Mouse (Mus musculus): ENCODE measurements around the gene Glis3. TPM values are rescaled to one million over a fixed set of nuclear protein-coding genes. Genes with fewer than 3 reads are reported as not detected.

The Glis3 gene
- total RNA-seq, 2 experiments from 2014 or later, result 2.1 to 2.8 TPM

DNA sequence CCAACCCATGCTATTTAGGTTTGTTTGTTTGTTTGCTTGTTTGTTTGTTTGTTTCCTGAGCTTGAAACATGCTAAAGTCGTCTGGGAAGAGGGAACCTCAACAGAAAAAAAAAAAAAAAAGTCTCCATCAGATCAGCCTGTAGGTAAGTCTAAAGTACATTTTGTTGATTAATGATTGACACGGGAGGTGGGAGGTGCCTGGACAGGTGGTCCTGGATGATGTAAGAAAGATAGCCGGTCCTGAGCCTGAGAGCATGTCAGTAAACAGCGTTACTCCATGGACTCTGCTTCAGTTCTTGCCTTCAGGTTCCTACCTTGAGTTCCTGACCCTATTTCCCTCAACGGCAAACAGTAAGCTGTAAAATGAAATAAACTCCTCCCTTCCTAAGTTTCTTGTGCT, 444.3 kb downstream of the Glis3 start:
- DNase-seq, result no peak

DNA sequence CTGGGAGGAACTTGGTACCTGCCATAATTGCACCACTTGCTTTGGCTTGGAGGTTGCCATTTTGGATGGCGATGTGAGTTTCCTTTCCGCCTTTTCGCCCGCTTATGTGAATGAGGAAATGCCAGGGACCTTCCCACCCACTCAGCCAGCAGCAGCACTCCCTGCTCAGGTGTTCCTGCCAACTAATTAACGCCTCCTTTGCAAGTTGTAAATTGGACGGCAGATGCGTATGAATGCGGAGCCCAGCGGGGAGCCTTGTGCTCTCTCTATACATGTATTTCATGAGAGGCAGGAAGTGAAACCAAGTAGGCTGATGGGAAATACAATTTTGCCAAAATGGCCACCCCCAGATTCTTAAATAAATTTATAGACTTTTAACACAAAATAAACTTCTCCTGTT, 444.8 kb downstream of the Glis3 start:
- no peak for DNase-seq

DNA sequence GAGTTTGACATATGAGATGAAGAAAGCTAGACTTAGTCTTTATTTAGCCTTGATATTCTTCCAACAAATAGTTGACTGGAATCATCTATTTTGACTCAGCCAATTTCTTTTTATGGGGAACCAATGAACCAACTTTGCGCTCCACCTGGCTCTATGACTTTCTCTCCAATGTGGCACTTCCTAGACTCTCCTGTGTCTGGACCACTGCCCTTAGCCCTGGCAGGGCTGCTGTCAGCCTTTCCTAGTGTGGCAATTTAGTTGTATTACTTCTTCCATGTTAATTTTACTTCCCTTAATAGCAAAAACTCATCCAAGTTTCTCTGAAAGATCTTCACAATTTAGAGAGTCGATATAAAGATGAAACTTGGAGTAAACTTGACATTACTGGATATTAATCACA, 445.2 kb downstream of the Glis3 start:
- DNase-seq, result no peak

DNA sequence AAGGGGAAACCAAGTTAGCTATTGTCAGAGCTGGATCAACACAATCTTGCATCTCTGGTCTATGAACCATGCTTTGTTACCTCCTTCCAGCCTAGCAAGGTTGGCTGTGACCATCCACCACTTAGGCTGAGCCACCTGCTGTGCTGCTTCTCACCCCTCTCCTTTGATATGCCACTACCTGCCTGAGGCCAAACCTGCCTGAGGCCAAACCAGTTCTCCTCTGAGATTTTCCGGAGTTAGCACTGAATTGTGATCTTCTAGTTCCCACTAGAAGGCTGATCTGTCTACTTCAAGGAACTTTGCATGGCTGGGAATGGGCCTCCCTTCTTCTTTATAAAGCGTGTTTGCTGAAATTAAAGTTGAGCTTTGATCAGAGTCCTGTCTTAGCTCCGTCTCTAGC, 448.4 kb downstream of the Glis3 start:
- no peak for DNase-seq

DNA sequence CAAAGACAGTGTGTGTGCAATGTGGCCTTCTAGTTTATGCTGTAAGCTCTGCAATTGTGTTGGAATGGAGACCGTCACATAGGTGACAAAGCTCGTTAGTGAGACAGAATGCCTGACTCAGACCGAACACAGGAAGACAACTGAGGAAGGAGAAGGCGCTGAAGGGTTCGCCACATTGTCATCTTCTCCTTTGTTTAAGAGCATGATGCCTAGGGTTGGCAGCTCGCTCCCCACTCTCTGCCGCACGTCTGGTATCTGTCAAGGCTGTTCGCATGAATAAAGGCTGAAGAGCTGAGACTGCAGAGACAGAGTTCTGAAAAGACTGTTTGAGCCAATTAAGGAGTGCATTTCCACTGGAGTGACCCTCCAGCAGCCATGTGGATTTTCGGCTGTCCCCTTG, 452.4 kb downstream of the Glis3 start:
- no peak for DNase-seq

DNA sequence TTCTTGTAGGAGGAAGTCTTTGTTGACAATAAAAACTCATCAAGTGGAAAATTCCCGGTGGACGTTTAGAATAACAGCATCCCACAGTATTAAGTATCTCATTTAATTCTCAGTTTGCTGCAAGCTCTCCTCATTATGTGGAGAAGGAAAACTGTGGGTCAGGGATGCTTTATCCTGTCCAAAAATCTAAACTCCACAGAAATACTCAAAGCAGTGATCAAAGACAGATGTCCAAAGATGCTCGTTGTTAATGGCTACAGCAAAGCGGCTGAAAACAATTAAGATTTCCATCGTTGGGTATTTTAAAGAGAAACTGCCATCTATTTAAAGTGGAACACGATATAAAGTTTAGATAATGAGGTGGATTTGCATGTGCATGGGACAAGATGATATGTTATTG, 454.2 kb downstream of the Glis3 start:
- no peak for DNase-seq

DNA sequence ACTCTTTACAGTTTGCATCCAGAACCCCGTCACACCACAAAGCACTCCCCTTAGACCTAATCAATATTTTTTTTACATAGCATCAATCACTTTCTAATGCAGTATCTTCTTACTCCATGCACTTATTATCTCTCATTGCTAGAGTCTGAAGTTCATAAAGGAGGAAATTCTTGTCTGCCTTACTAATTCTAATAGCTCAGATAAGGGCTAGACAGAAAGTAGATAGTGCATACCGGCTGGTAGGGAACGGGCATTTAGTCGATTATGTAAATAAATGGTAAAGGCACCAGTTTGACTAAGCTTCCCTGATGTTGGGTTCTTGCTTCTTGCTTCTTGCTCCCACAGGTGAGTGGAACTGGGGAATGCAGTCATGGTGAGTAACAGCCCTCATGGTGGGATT, 468.2 kb downstream of the Glis3 start:
- DNase-seq, result no peak

Other genes with a start within 250 kb of the Glis3 start
- under 1 TPM; 0.80 to 0.81 TPM for gene Slc1a1, start 155.0 kb upstream of the Glis3 start, total RNA-seq (2021)

Data from gastrocnemius, postnatal 10 days (tissue).